Mouse (Mus musculus) G1E (cell line): ENCODE results near the gene Tbc1d1.

ENCODE experiments used
- CTCF ChIP-seq: IDR thresholded peaks from 2 replicates; pipeline ENCODE4 v1.5.1; 2012; ENCODE audit warnings: low read depth, low read length, inconsistent platforms, mixed read lengths
- GATA1 ChIP-seq: IDR thresholded peaks from 2 replicates; pipeline ENCODE4 v1.6.1; 2012; ENCODE audit warnings: borderline replicate concordance, low read length, inconsistent platforms, mixed read lengths
- TAL1 ChIP-seq: conservative IDR thresholded peaks from 2 replicates; pipeline ENCODE4 v1.6.1; 2012; ENCODE audit warnings: low read depth, low read length, inconsistent platforms, mixed read lengths

GRCm38 (mm10) chr5:64326427-64327181 lies 170.5 kb downstream of the Tbc1d1 start:
- no peak for TF ChIP-seq GATA1
- no peak for TF ChIP-seq CTCF
- TF ChIP-seq TAL1: no peak
